Mouse (Mus musculus) stomach, postnatal 0 days (tissue): Measurements from ENCODE around the gene Sft2d2.

Experiments used
- CTCF ChIP-seq: IDR thresholded peaks from 2 replicates; pipeline ENCODE4 v1.5.1; 2016; ENCODE audit warnings: antibody characterized with exemption, low read depth, mild to moderate bottlenecking, moderate library complexity
- EP300 ChIP-seq: optimal IDR thresholded peaks from 2 replicates; pipeline ENCODE3; 2016; ENCODE audit warnings: antibody characterized with exemption

DNA sequence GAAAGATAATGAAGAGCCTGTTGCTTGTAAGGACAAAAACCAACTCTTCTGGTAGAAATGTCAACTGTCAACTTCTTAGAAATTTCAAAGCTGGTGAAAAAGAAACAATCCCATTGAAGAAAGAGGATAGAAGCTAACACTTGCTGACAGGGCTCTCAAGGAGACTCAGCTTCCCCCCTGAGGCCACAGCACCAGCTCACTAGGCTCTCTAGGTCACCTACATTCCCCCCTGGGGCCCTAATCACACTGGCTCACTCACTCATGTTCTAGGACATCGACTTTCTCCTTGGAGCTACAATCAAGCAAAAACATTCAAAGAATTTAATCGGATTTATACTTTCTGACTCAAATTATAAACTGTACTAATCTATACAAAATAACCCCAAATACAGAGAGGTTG is 39.6 kb upstream of the Sft2d2 start:
- no peak for TF ChIP-seq CTCF
- TF ChIP-seq EP300: no peak
